9 mouse cellular contexts compared by ENCODE assay signal in the genomic region with DNA sequence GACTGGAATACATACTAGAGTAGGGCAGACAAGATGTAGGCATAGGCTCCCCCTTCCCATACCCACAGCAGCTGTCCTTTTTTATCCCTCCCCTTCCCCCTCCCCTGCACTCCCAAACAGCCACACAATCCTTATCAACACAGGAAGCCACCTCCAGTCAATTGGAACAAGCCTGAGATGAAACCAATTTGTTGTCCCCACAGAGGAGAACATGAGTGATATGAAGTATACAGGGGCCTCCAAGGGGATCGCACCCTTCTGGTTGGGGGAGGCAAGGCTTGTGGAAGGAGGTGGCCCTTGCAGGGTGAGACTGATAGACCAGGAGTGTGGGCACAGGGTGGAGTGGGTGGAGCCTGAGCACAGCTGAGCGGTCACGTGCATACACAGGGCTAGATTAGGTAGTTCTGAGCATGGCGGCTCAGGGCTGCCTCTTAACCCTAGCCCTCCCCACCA.
A peak's percentile ranks its signal among the peaks of the same experiment; 100 is the strongest.
DNase-seq lines count a peak whose midpoint lies in the region; ATAC-seq and TF ChIP-seq lines count a peak whose summit lies in the region.
"Had no signal": no experiment of that assay in that cellular context is flagged by ENCODE, and none has a peak within 500 bp of the region (broad histone marks: within the 10 kb centered on the region; RNA-seq: fewer than 3 reads in every experiment).

No protein-coding gene starts in this region.

- no peaks in the 10 kb centered on the region for H3K9me3 ChIP-seq in heart, embryonic 15.5 days (replicated peaks)
- no peaks in the 10 kb centered on the region for H3K9me3 ChIP-seq in liver, postnatal 0 days (ENCODE audit: low read length)

- WGBS in heart, embryonic 15.5 days = 28% methylated on average over 4 of the region's 4 CpGs
- 25% methylated on average over 4 of the region's 4 CpGs for WGBS in liver, postnatal 0 days (ENCODE audit: insufficient replicate concordance)

- peaks cover 53% of the 10 kb centered on the region for H3K4me1 ChIP-seq in heart, embryonic 15.5 days (replicated peaks)
- no peaks in the 10 kb centered on the region for H3K4me1 ChIP-seq in liver, postnatal 0 days (ENCODE audit: insufficient read depth)

- peak; percentile 78 for ATAC-seq in heart, embryonic 15.5 days (replicated peaks; ENCODE audit: insufficient number of reproducible peaks, insufficient read depth, low FRiP score, low read depth)
- peak; percentile 71 for ATAC-seq in liver, postnatal 0 days
- ATAC-seq: Patski had no signal

- peak; percentile 40 to 57 for DNase-seq in kidney, postnatal 4 days
- DNase-seq in kidney, postnatal 14 days = no peak
- DNase-seq in liver, postnatal 0 days = peak; percentile 34
- DNase-seq in retina, postnatal 7 days (ENCODE audit: low read depth, low spot score) = peak; percentile 63
- DNase-seq in cerebellum, postnatal 36 days = no peak
- DNase-seq in thymus, postnatal 10 days (ENCODE audit: low spot score in 2 of 2) = no peak
- DNase-seq in adrenal gland, adult 18-20 months (ENCODE audit: low spot score in 2 of 2) = no peak

- peak overlapping the region; percentile 87 for H3K27ac ChIP-seq in heart, embryonic 15.5 days
- H3K27ac ChIP-seq in liver, postnatal 0 days (ENCODE audit: low read depth) = no peak overlapping the region

- no peak for TF ChIP-seq CTCF in liver, postnatal 0 days (IDR thresholded peaks at IDR 0.05; ENCODE audit: low read depth)

- H3K27me3 ChIP-seq in heart, embryonic 15.5 days = no peaks in the 10 kb centered on the region
- H3K27me3 ChIP-seq in liver, postnatal 0 days (ENCODE audit: insufficient read depth, low read length) = no peaks in the 10 kb centered on the region

- no peak for TF ChIP-seq EP300 in liver, postnatal 0 days (IDR thresholded peaks at IDR 0.05; ENCODE audit: low read depth)

- no peak overlapping the region for H3K4me3 ChIP-seq in heart, embryonic 15.5 days
- H3K4me3 ChIP-seq in liver, postnatal 0 days (ENCODE audit: low read depth, low read length) = no peak overlapping the region

- H3K36me3 ChIP-seq in heart, embryonic 15.5 days = no peaks in the 10 kb centered on the region
- H3K36me3 ChIP-seq in liver, postnatal 0 days (replicated peaks; ENCODE audit: insufficient read depth, low read length) = no peaks in the 10 kb centered on the region

- H3K4me2 ChIP-seq in heart, embryonic 15.5 days = 0 out of 2 replicates have a peak overlapping the region, but pooled peaks have one; percentile 23
- H3K4me2 ChIP-seq in liver, postnatal 0 days (ENCODE audit: low read depth, low read length) = no peak overlapping the region

- no peak overlapping the region for H3K9ac ChIP-seq in heart, embryonic 15.5 days
- H3K9ac ChIP-seq in liver, postnatal 0 days (replicated peaks) = no peak overlapping the region

Comparison
In these comparisons a context has a peak if more than half of its experiments do, and no peak if none do; other contexts are left out.
1. DNase-seq: peak in kidney, postnatal 4 days (2 of 2), liver, postnatal 0 days (single experiment) and retina, postnatal 7 days (single experiment); none in kidney, postnatal 14 days (single experiment), cerebellum, postnatal 36 days (0 of 2), thymus, postnatal 10 days (0 of 2) and adrenal gland, adult 18-20 months (0 of 2).